Mouse (Mus musculus) CD4-positive, CD25-positive, alpha-beta regulatory T cell, adult 4 months (primary cell): ENCODE measurements around the gene Fgf6. TPM values are rescaled to one million over a fixed set of nuclear protein-coding genes. Genes with fewer than 3 reads are reported as not detected.

Source experiments
- ATAC-seq: one replicate; pipeline ENCODE4 v1.8.0; 2017
- polyA plus RNA-seq, 2 experiments: library from polyadenylated mRNA; unstranded; fragments of 100-300 nt; shearing (Covaris generic); gene quantifications; one replicate each; pipeline ENCODE4 v1.2.1; 2017

Gene Fgf6
- polyA plus RNA-seq = not detected

GRCm38 (mm10) chr6:127014906-127015770, at the start of gene Fgf6:
Fgf6 (plus strand) TSS chr6:127015586.
- no peak for ATAC-seq

- ATAC-seq = no peak
Measured at GRCm38 (mm10) chr6:126966241-126967026, 49.0 kb upstream of the Fgf6 start.

- no peak for ATAC-seq
Measured at GRCm38 (mm10) chr6:126981539-126982234, 33.7 kb upstream of the Fgf6 start.

GRCm38 (mm10) chr6:126993676-126994075, 21.7 kb upstream of the Fgf6 start:
- ATAC-seq = no peak

- no peak for ATAC-seq
Measured at GRCm38 (mm10) chr6:126995494-126995893, 19.9 kb upstream of the Fgf6 start.

- ATAC-seq = no peak
Measured at GRCm38 (mm10) chr6:126996399-126996798, 19.0 kb upstream of the Fgf6 start.

- no peak for ATAC-seq
Measured at GRCm38 (mm10) chr6:127005646-127006045, 9.7 kb upstream of the Fgf6 start.

- no peak for ATAC-seq
Measured at GRCm38 (mm10) chr6:127006551-127006950, 8.8 kb upstream of the Fgf6 start.

GRCm38 (mm10) chr6:127010021-127010420, 5.4 kb upstream of the Fgf6 start:
- no peak for ATAC-seq

- no peak for ATAC-seq
Measured at GRCm38 (mm10) chr6:127011947-127012535, 3.3 kb upstream of the Fgf6 start.

- ATAC-seq = no peak
Measured at GRCm38 (mm10) chr6:127019254-127019653, 3.9 kb downstream of the Fgf6 start.

GRCm38 (mm10) chr6:127020431-127020830, 5.0 kb downstream of the Fgf6 start:
- no peak for ATAC-seq

GRCm38 (mm10) chr6:127024836-127025235, 9.4 kb downstream of the Fgf6 start:
- ATAC-seq = no peak

- peak; percentile 45 for ATAC-seq
Measured at GRCm38 (mm10) chr6:127034760-127035159, 19.4 kb downstream of the Fgf6 start.

- no peak for ATAC-seq
Measured at GRCm38 (mm10) chr6:127044909-127045308, 29.5 kb downstream of the Fgf6 start.

- ATAC-seq = no peak
Measured at GRCm38 (mm10) chr6:127050847-127051246, 35.5 kb downstream of the Fgf6 start.

GRCm38 (mm10) chr6:127056990-127057588, 41.7 kb downstream of the Fgf6 start:
- ATAC-seq = no peak

- no peak for ATAC-seq
Measured at GRCm38 (mm10) chr6:127059975-127060374, 44.6 kb downstream of the Fgf6 start.

- ATAC-seq = no peak
Measured at GRCm38 (mm10) chr6:127063915-127064314, 48.5 kb downstream of the Fgf6 start.

- no peak for ATAC-seq
Measured at GRCm38 (mm10) chr6:127064815-127065214, 49.4 kb downstream of the Fgf6 start.

- no peak for ATAC-seq
Measured at GRCm38 (mm10) chr6:127072817-127073216, 57.4 kb downstream of the Fgf6 start, which contains the start of gene Fgf23. Fgf23 (plus strand) TSS chr6:127072902.
